Mouse (Mus musculus) stomach, postnatal 0 days (tissue): Measurements from ENCODE around the gene Mapk12.

Experiments used
- CTCF ChIP-seq: IDR thresholded peaks from 2 replicates; pipeline ENCODE4 v1.5.1; 2016; ENCODE audit warnings: antibody characterized with exemption, low read depth, mild to moderate bottlenecking, moderate library complexity
- EP300 ChIP-seq: optimal IDR thresholded peaks from 2 replicates; pipeline ENCODE3; 2016; ENCODE audit warnings: antibody characterized with exemption

- TF ChIP-seq EP300 (no peak), CTCF (peak; percentile 62)
Observed at GRCm38 (mm10) chr15:89118007-89118406, 22.5 kb downstream of the Mapk12 start.
